12 mouse cellular contexts compared by ENCODE assay signal in genomic region chr3:89948655-89949054, GRCm38 (mm10). TPM values are rescaled to one million over a fixed set of nuclear protein-coding genes. Genes with fewer than 3 reads are reported as not detected.
A peak's percentile ranks its signal among the peaks of the same experiment; 100 is the strongest.
DNase-seq lines count a peak whose midpoint lies in the region; ATAC-seq and TF ChIP-seq lines count a peak whose summit lies in the region.
"Had no signal": no experiment of that assay in that cellular context is flagged by ENCODE, and none has a peak within 500 bp of the region (broad histone marks: within the 10 kb centered on the region; RNA-seq: fewer than 3 reads in every experiment).

No protein-coding gene starts in this region.

- intact Hi-C loops in left cerebral cortex, postnatal 4 days (cut with DNase I), result no loop called here

- H3K9me3 ChIP-seq in midbrain, postnatal 0 days (ENCODE audit: low read length), result no peaks in the 10 kb centered on the region
- no peaks in the 10 kb centered on the region for H3K9me3 ChIP-seq in midbrain, embryonic 13.5 days
- H3K9me3 ChIP-seq: embryonic facial prominence, embryonic 13.5 days; hindbrain, embryonic 15.5 days; neural tube, embryonic 15.5 days had no signal

- H3K27ac ChIP-seq in midbrain, postnatal 0 days (ENCODE audit: low read depth, low read length), result no peak overlapping the region
- no peak overlapping the region for H3K27ac ChIP-seq in midbrain, embryonic 13.5 days
- H3K27ac ChIP-seq: embryonic facial prominence, embryonic 13.5 days; hindbrain, embryonic 15.5 days; neural tube, embryonic 15.5 days had no signal

- 86% methylated on average over 6 of the region's 6 CpGs for WGBS in midbrain, postnatal 0 days
- WGBS in midbrain, embryonic 13.5 days, result 97% methylated on average over 6 of the region's 6 CpGs

- no peak overlapping the region for H3K9ac ChIP-seq in midbrain, postnatal 0 days (replicated peaks; ENCODE audit: low read length, poor library complexity, severe bottlenecking)
- H3K9ac ChIP-seq in midbrain, embryonic 13.5 days (replicated peaks), result no peak overlapping the region
- H3K9ac ChIP-seq: embryonic facial prominence, embryonic 13.5 days; hindbrain, embryonic 15.5 days; neural tube, embryonic 15.5 days had no signal

- H3K36me3 ChIP-seq in midbrain, postnatal 0 days (ENCODE audit: insufficient read depth, low read length), result peaks cover 94% of the 10 kb centered on the region
- peaks cover 99% of the 10 kb centered on the region for H3K36me3 ChIP-seq in midbrain, embryonic 13.5 days

- no peak for TF ChIP-seq CTCF in midbrain, postnatal 0 days (IDR thresholded peaks at IDR 0.05)

- no peaks in the 10 kb centered on the region for H3K4me1 ChIP-seq in midbrain, postnatal 0 days (ENCODE audit: insufficient read depth, low read length)
- H3K4me1 ChIP-seq in midbrain, embryonic 13.5 days (replicated peaks), result no peaks in the 10 kb centered on the region
- H3K4me1 ChIP-seq: embryonic facial prominence, embryonic 13.5 days; hindbrain, embryonic 15.5 days; neural tube, embryonic 15.5 days had no signal

- no peaks in the 10 kb centered on the region for H3K27me3 ChIP-seq in midbrain, postnatal 0 days (ENCODE audit: insufficient read depth, low read length)
- H3K27me3 ChIP-seq in midbrain, embryonic 13.5 days, result no peaks in the 10 kb centered on the region
- H3K27me3 ChIP-seq: embryonic facial prominence, embryonic 13.5 days; hindbrain, embryonic 15.5 days; neural tube, embryonic 15.5 days had no signal

- H3K4me3 ChIP-seq in midbrain, postnatal 0 days (ENCODE audit: low read depth, low read length), result no peak overlapping the region
- H3K4me3 ChIP-seq in midbrain, embryonic 13.5 days (replicated peaks), result no peak overlapping the region
- H3K4me3 ChIP-seq: embryonic facial prominence, embryonic 13.5 days; hindbrain, embryonic 15.5 days; neural tube, embryonic 15.5 days had no signal

- H3K4me2 ChIP-seq in midbrain, postnatal 0 days (ENCODE audit: low read depth, low read length, poor library complexity, severe bottlenecking), result no peak overlapping the region
- no peak overlapping the region for H3K4me2 ChIP-seq in midbrain, embryonic 13.5 days (replicated peaks)
- H3K4me2 ChIP-seq: embryonic facial prominence, embryonic 13.5 days; hindbrain, embryonic 15.5 days; liver, embryonic 11.5 days; neural tube, embryonic 15.5 days had no signal

- ATAC-seq in midbrain, postnatal 0 days (ENCODE audit: low FRiP score), result no peak
- no peak for ATAC-seq in midbrain, embryonic 13.5 days

- peak; percentile 53 to 62 for DNase-seq in cerebellum, adult 18-20 months
- no peak for DNase-seq in cerebellum, adult 8-10 months
- DNase-seq in midbrain, postnatal 0 days (ENCODE audit: low spot score), result peak; percentile 24
- DNase-seq in left cerebral cortex, postnatal 4 days, result peak; percentile 59
- DNase-seq in embryo, embryonic 11 days, result no peak
- no peak for DNase-seq in layer of hippocampus, postnatal 10 days (ENCODE audit: low spot score in 2 of 2)
- no peak for DNase-seq in gastrocnemius, postnatal 10 days

RNA-seq across cellular contexts. Expression of gene Atp8b2, which starts 14.7 kb away (rescaled TPM):
- 68.9 and 95.4 TPM in 2 replicates for total RNA-seq in midbrain, postnatal 0 days (2014; rRNA removed)
- polyA plus RNA-seq in midbrain, postnatal 0 days (2015; fragmentation: Nextera tagmentation; extraction: Ambion mirVana), result 7.9 and 9.0 TPM in 2 replicates
- polyA plus RNA-seq in midbrain, embryonic 13.5 days (2015; fragmentation: Nextera tagmentation; extraction: Ambion mirVana), result 11.7 and 12.6 TPM in 2 replicates
- total RNA-seq in left cerebral cortex, postnatal 4 days (2021), result 10 to 100 TPM; 80.1 to 86.5 TPM
- 10 to 100 TPM; 79.5 to 90.1 TPM for total RNA-seq in layer of hippocampus, postnatal 10 days (2021)
- 10 to 100 TPM; 32.8 to 43.5 TPM for total RNA-seq in gastrocnemius, postnatal 10 days (2021)

RNA-seq across cellular contexts. Expression of gene Il6ra, which starts 35.7 kb away (rescaled TPM):
- total RNA-seq in midbrain, postnatal 0 days (2014; rRNA removed), result 0.99 and 2.0 TPM in 2 replicates
- 1.1 and 1.8 TPM in 2 replicates for polyA plus RNA-seq in midbrain, postnatal 0 days (2015; fragmentation: Nextera tagmentation; extraction: Ambion mirVana)
- 0.44 and 0.46 TPM in 2 replicates for polyA plus RNA-seq in midbrain, embryonic 13.5 days (2015; fragmentation: Nextera tagmentation; extraction: Ambion mirVana)
- 1 to 10 TPM; 1.8 to 1.9 TPM for total RNA-seq in left cerebral cortex, postnatal 4 days (2021)
- 1 to 10 TPM; 4.2 to 4.7 TPM for total RNA-seq in layer of hippocampus, postnatal 10 days (2021)
- 1 to 10 TPM; 2.4 to 3.1 TPM for total RNA-seq in gastrocnemius, postnatal 10 days (2021)

RNA-seq across cellular contexts. Expression of gene Hax1, which starts 49.9 kb away (rescaled TPM):
- 40.6 and 45.7 TPM in 2 replicates for total RNA-seq in midbrain, postnatal 0 days (2014; rRNA removed)
- 71.8 and 77.4 TPM in 2 replicates for polyA plus RNA-seq in midbrain, postnatal 0 days (2015; fragmentation: Nextera tagmentation; extraction: Ambion mirVana)
- polyA plus RNA-seq in midbrain, embryonic 13.5 days (2015; fragmentation: Nextera tagmentation; extraction: Ambion mirVana), result 139 and 148 TPM in 2 replicates
- 10 to 100 TPM; 55.0 to 60.9 TPM for total RNA-seq in left cerebral cortex, postnatal 4 days (2021)
- total RNA-seq in layer of hippocampus, postnatal 10 days (2021), result 10 to 100 TPM; 60.7 to 67.3 TPM
- 10 to 100 TPM; 49.3 to 52.8 TPM for total RNA-seq in gastrocnemius, postnatal 10 days (2021)

Comparison
In these comparisons a context has a peak if more than half of its experiments do, and no peak if none do; other contexts are left out.
1. DNase-seq: peak in cerebellum, adult 18-20 months (2 of 2), midbrain, postnatal 0 days (single experiment) and left cerebral cortex, postnatal 4 days (single experiment); none in cerebellum, adult 8-10 months (single experiment), embryo, embryonic 11 days (single experiment), layer of hippocampus, postnatal 10 days (0 of 2) and gastrocnemius, postnatal 10 days (single experiment).